Mouse (Mus musculus): ENCODE results near the gene Eef2k. TPM values are rescaled to one million over a fixed set of nuclear protein-coding genes. Genes with fewer than 3 reads are reported as not detected.

Gene Eef2k
- polyA plus RNA-seq, 1 experiment = 102 TPM

DNA sequence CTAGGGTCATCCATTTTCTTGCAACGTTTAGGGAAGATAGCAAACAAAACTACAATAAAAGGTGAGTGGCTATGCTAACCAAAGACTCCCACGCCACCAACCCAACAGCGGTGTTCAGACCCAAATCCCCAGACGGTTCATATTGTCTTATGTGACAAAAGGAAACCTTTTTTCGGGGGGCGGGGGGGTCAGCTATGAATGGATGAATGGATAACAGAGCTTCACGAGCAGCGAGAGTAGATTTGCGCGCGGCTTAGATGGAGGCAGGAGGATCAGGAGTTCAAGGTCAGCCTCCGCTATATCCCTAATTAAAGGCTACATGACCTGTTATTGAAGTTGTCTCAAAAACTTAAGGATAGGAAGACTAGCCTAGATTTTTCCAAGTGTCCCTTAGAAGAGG is 6.3 kb upstream of the Eef2k start:
- no peak for TF ChIP-seq GATA1 (IDR thresholded peaks at IDR 0.05; ENCODE audit: low read length)

- TF ChIP-seq GATA1 (IDR thresholded peaks at IDR 0.05; ENCODE audit: low read length) = no peak
These were observed 4.0 kb upstream of the Eef2k start for GRCm38 (mm10) chr7:120838436-120839160.

DNA sequence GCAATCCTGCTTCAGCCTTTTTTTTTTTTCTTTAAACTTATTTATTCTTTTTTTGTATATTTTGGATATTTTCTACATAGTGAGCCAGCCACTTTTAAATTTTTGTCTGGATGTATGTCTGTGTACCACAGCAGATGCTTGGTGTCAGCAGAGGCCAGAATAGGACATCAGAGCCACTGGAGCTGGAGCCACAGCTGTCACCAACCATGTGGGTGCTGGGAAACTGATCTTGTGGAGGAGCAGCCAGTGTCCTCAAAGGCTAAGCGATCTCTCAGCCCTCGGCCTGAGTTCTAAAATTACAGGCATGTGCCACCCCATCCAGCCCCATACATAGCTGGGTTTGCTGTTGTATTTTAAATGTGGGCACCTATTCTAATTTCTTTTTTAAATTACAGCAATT is 2.8 kb upstream of the Eef2k start:
- TF ChIP-seq GATA1 (IDR thresholded peaks at IDR 0.05; ENCODE audit: low read length) = no peak

DNA sequence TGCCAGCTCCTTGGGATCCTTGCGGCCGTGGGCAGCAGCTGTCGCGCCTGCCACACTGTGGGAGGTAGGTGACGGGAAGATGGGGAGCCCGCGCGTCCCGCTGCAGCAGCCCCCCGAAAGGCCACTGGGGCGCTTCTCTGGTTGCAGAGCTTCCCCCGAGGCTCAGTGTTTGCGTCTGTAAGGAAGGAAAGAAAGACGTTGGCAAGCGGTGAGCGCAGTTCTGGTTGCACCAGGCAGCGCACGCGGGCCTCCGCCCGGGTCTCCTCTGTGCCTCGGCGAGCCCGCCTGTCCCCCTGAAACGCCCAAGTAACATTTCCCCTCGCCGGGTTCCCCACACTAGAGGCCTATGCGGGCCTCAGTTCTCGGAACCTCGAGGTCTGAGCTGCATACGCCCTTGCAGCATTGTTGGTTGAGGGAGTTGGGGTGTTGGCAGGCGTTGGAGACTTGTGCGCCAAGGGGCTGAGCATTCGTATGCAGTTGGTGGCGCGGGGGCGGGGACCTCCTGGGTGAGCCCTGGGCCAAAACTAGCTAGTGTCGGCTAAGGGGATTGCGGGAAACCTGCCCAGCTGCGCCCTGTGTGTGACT is 498 bp downstream of the Eef2k start:
- no peak for TF ChIP-seq GATA1 (IDR thresholded peaks at IDR 0.05; ENCODE audit: low read length)

GRCm38 (mm10) chr7:120843852-120844435 is 1.3 kb downstream of the Eef2k start:
- no peak for TF ChIP-seq GATA1 (IDR thresholded peaks at IDR 0.05; ENCODE audit: low read length)

DNA sequence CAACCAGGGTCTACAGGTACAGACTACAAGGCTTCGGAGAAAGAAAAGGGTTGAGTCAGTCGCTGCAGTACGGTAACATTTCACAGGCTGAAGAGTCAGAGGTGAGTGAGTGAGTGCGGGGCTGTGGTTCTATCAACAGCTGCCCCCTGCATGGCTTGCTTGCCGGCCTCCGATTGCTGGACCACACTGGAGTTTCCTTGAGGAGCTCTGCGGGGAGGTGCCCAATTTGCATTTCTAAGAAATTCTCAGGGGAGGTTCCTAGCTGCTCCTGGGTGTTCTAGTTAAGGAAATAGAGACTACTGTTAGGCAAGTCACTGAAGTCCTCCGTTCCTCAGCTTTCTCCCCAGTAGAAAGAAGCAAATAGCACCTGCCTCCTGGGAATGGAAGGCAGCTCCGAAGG is 2.1 kb downstream of the Eef2k start:
- no peak for TF ChIP-seq GATA1 (IDR thresholded peaks at IDR 0.05; ENCODE audit: low read length)

DNA sequence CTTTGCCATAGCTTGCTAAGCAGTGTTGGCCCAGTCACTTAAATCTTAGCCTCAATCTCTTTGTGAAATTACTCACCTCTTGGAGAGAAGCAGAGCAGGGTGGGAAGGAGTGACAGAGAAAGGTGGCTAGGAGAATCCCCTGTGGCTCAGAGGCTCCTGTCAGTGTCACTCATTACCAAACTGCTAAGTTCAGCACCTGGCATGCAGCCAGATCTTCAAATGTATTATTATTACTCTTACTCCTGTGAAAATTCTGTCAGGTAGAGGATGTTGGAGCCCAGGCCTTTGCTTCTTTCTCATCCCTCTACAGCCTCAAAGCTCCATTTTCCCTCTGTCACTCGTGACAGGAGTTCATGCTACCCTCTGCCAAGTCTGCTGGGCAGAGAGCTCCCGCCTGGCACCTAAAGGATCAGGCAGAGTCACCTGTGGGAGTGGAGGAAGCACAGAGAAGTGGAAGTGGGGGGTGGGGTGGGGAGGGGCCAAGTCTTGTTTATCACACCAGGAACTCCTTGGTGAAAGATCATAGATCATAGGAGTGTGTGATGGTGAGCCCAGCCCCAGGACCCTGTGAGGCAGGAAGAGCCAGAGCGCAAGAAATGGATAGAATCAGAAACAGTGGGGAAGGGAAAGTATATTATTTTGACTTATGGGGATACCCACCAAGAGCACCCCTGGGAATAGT is 6.3 kb downstream of the Eef2k start:
- TF ChIP-seq GATA1 (IDR thresholded peaks at IDR 0.05; ENCODE audit: low read length) = no peak

GRCm38 (mm10) chr7:120850165-120850564 is 7.5 kb downstream of the Eef2k start:
- TF ChIP-seq GATA1 (IDR thresholded peaks at IDR 0.05; ENCODE audit: low read length) = no peak

DNA sequence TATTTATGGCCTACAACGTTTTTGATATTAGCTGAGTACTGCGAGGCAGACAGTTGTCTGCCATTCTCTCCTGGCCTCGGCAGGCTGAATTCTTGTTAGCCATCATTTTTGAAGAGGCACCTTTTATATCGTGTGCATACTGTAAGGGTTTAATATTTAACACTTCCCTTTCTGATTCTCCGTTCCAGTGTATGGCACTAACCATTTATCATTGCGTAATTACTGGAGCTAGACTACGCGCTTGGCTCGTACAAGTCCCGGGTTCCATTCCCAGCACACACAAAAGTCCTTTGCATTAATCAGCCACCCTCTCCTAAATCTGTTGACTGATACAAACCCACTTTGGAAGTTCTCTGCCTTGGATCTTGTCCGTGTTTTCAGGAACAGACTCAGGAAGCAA is 17.2 kb downstream of the Eef2k start:
- TF ChIP-seq GATA1 (IDR thresholded peaks at IDR 0.05; ENCODE audit: low read length) = no peak

DNA sequence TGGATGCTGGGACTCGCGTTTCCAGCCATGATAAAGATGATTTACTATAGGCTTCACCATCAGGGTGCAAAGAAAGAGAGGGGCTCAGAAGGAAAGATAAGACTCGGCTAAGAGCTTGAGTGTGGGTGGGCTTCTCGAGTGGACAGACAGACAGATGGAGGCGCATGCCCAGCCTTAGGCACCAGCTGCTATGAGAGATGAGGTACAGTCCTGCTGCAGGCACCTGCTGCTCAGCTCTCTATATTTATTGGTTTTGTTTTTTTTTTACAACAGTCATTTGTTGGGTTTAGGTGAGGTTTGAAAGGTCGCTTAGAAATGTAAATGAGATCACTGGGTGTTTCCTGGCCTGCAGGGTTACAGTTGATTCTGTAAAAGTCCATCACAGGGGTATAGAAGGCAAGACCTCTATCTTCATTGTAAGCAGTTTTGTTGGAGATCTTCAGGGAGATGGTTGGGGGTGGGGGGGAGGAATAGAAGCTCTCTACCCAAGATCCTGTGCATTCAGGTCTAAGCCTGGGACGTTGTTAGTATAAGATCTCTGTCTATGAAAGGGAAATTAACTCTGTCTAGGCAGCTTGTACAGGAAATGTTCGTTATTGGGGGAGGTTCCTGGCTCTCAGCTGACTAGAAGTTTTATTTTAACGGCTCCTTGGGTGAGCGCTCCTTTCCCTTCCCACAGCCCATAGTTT is 18.3 kb downstream of the Eef2k start:
- no peak for TF ChIP-seq GATA1 (IDR thresholded peaks at IDR 0.05; ENCODE audit: low read length)

DNA sequence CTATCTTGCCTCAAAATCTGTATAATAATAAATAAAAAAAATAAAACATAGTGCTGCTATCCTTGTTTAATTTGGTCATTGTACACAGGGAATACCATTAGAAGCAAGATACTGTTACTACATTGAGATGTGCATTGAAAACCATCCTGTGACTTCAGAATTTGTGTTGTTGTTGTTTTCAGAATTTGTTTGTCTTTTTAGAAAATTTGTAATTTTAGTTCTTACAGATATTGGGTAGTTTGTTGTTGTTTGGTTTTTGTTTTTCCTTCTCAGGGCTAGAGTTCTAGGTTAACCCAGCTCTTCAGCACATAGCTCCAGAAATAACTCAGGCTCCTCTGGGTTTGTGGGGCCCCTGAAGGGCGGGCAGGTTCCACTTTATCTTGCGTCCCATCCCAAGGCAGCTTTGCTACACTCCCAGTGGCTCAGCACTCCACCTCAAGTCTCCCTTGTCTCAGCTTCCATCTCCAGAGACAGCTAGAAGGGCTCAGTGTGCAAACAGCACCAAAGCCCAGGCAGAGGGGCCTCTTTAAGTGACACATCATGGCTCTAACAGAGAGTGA is 18.9 kb downstream of the Eef2k start:
- TF ChIP-seq GATA1 (IDR thresholded peaks at IDR 0.05; ENCODE audit: low read length) = no peak

GRCm38 (mm10) chr7:120862196-120862595 is 19.6 kb downstream of the Eef2k start:
- no peak for TF ChIP-seq GATA1 (IDR thresholded peaks at IDR 0.05; ENCODE audit: low read length)

DNA sequence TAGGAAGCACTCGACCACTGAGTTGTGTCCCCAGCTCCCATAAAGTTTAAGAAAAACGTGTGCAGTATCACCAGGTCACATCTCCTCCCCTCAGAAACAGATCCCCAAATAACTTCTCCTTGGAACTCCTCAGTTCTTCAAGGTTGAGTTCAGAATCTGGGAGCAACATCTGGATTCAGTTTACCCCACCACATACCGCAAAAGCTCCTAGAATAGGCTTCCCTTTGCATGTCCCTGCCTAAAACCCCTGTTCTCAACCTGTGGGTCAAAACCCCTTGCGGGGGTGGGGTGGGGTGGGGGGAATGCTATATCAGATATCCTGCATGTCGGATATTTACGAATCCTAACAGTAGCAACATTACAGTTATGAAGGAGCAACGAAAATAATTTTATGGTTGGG is 20.0 kb downstream of the Eef2k start:
- no peak for TF ChIP-seq GATA1 (IDR thresholded peaks at IDR 0.05; ENCODE audit: low read length)

- no peak for TF ChIP-seq GATA1 (IDR thresholded peaks at IDR 0.05; ENCODE audit: low read length)
These were observed 20.8 kb downstream of the Eef2k start for GRCm38 (mm10) chr7:120863476-120863875.

GRCm38 (mm10) chr7:120865100-120865499 is 22.5 kb downstream of the Eef2k start:
- no peak for TF ChIP-seq GATA1 (IDR thresholded peaks at IDR 0.05; ENCODE audit: low read length)

Data from G1E-ER4 (cell line).